Mouse (Mus musculus): ENCODE results near the gene Kndc1.

Gene Kndc1

GRCm38 (mm10) chr7:139951991-139952633 is 57.6 kb downstream of the Kndc1 start:
- no peak for DNase-seq (ENCODE audit: low spot score in 2 of 2)

GRCm38 (mm10) chr7:139955505-139955904 is 61.0 kb downstream of the Kndc1 start:
- no peak for DNase-seq (ENCODE audit: low spot score in 2 of 2)

DNA sequence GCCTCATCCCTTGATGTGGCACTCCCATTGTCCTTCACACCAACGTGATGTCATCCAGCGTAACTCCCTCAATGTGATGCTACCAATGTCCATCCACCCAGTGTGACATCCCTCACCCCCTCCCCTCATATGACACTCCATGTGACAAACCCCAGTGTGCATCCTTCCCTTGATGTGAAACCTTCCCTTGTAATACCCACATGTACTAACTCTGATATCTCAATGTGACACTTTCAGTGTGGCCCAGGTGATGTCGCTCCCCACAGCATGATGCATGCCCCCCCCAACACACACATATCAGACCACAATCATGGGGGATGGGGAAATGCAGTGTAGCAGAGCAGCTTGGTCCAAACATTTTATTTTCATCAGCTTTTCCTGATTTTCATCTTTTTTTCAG is 62.2 kb downstream of the Kndc1 start:
- DNase-seq (ENCODE audit: low spot score in 2 of 2) = no peak

- no peak for DNase-seq (ENCODE audit: low spot score in 2 of 2)
Observed at GRCm38 (mm10) chr7:139957437-139957836, 62.9 kb downstream of the Kndc1 start.

DNA sequence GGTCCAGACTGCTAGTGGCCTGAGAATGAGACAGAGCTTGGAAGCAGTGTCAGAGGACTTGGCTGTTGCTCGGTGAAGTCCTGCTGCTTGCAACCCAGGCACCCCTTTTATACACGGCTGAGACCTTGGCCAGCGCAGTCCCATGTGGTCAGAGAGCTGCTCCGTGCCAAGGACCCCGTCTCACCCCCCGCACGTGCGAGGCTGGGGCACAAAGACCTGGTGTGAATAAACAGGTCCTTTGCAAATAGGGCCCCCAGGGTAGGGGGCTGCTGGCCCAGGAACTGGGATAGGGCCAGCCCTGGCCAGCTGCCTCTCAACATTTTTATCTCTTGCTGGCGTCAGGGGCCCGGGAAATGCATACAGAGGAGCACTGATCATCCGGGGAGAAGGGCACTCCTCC is 63.5 kb downstream of the Kndc1 start:
- peak in 1 of 2 experiments; percentile 16 for DNase-seq (ENCODE audit: low spot score in 2 of 2)

DNA sequence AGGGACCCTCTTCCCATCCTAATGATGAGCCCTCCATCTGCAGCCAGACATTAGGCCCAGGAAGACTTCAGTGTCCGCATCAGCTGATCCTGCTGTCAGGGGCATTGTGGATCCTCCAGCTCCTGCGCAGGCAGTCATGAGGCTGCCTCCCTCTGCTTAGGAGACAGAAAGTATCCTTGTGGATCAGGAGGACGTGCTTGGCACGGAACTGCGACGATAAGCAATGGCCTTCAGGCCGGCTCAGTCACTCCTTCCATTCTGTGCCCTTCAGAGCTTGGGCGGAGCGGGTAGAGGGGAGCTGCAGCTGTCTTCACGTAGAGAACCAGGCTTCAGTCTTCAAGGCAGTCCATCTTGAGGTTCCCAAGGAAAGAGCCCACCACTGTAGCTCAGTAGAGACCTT is 66.6 kb downstream of the Kndc1 start:
- DNase-seq (ENCODE audit: low spot score in 2 of 2) = no peak

DNA sequence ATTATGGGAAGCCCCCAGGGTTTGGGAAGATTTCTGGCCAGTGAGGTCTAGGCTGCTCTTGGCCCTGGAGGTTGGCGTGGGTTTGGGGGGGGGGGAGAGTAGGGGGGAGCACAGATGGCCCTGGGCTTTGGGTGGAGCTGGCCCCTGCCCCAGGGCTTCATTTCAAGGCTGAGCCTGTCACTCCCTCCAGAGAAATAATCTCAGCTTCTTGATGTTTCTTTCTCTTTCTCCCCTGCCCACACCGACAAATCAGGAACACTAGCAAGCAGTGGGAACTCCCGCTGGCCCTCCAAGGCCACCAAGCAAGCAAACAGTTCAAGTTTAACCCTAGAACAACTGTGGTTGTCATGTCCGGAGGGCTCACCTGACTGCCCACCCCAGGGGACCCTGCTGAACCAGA is 69.3 kb downstream of the Kndc1 start:
- DNase-seq (ENCODE audit: low spot score in 2 of 2) = no peak

DNA sequence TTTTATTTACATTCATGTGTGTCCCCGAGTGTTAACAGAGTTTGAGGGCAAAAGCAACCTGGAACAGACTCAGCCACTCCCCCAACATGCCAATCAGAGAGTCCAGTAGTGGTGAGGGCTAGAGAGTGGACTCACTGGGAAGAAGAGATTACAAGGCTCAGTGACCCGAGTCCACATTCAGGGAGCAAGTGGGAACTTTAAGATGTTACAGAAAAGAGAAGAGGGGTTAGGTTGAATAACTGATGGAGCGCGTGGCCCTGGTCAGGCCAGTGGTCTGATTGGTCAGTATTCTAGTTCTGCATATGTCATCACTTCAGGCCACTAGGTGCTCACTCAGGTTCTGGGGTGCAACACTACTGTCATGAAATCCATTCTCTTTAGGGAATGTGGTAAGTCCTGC is 72.7 kb downstream of the Kndc1 start:
- DNase-seq (ENCODE audit: low spot score in 2 of 2) = no peak

GRCm38 (mm10) chr7:139968428-139968827 is 73.9 kb downstream of the Kndc1 start:
- no peak for DNase-seq (ENCODE audit: low spot score in 2 of 2)

GRCm38 (mm10) chr7:139969348-139970130 is 75.0 kb downstream of the Kndc1 start:
- DNase-seq (ENCODE audit: low spot score in 2 of 2) = peak; percentile 81 to 91

DNA sequence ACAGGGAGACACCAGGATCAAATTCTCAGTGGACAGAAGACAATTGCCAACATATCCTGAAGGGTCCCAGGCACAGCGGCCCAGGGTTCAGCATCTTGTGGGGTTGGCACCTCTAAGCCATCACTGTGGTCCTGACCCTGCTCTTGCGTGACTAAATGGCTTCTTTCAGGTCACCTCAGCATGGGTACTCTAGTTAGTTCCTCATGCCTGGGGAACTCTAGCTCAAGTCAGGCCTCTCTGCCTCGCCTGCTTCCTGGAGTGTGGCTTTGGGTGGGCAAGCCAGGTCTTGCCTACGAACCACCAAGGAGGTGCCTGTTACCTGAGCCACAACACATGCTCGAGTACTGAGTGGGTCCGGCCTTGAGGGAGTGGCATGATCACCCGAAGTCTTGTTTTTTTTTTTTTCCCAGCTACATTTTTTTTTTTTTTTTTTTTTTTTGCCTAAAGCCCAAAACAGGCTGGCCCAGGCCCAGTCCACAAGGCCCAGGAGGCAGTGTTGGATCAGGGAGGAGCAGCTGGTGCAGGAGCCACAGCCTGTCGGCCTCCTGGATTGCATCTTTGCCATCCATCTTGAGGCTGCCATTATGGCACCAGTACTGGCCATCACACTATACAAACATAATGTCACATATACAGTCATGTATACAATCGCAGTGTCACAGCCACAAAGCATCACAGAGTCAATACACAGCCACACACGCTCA is 75.9 kb downstream of the Kndc1 start:
- no peak for DNase-seq (ENCODE audit: low spot score in 2 of 2)

DNA sequence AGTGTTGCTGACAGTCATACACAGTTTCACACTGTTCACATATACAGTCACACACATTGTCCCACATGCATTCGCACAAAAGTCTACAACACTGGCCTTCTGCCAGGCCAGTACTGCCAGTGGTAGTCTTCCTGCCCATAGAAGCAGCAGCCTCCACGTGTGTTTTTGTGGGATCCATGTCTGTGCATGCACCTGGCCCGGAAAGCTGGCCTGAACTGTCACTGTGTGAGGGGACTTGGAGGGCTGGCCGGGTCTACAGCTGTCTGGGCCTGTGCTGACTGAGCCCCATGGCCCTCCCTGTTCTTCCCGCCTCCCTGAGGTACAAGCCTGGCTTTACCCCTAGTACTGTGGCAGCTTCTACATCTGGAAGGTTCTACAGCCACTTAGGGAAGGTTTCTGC is 76.5 kb downstream of the Kndc1 start:
- DNase-seq (ENCODE audit: low spot score in 2 of 2) = no peak

GRCm38 (mm10) chr7:139971436-139971835 is 76.9 kb downstream of the Kndc1 start:
- DNase-seq (ENCODE audit: low spot score in 2 of 2) = no peak

DNA sequence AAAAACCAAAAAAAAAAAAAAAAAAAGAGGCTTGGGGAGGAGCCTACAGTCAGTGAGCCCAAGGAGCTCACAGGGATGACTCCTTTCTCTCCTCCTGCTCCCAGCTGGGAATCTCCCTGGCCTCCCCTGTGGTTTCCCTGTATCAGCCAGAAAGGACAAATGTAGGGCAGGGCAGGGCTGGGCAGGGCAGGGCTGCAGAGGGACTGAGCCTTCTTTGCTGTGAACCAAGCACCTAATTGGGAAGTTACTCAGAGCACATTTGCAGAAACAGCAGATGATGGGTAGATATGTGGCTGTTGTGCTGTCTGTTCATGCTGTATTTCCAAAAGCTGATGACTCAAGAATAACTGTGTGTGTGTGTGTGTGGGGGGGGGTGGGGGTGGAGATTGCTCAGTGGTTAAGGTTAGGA is 78.4 kb downstream of the Kndc1 start:
- DNase-seq (ENCODE audit: low spot score in 2 of 2) = no peak

GRCm38 (mm10) chr7:139974307-139974706 is 79.8 kb downstream of the Kndc1 start:
- no peak for DNase-seq (ENCODE audit: low spot score in 2 of 2)

- DNase-seq (ENCODE audit: low spot score in 2 of 2) = no peak
Observed at GRCm38 (mm10) chr7:139975471-139975870, 81.0 kb downstream of the Kndc1 start.

GRCm38 (mm10) chr7:139978278-139978892 is 83.9 kb downstream of the Kndc1 start, which contains the start of gene 6430531B16Rik:
Gene 6430531B16Rik, minus strand, starts transcription at chr7:139978755.
- peak; percentile 65 to 82 for DNase-seq (ENCODE audit: low spot score in 2 of 2)

GRCm38 (mm10) chr7:139979011-139979719 is 84.7 kb downstream of the Kndc1 start:
- DNase-seq (ENCODE audit: low spot score in 2 of 2) = peak in 1 of 2 experiments; percentile 13

- DNase-seq (ENCODE audit: low spot score in 2 of 2) = no peak
Observed at GRCm38 (mm10) chr7:139980778-139981177, 86.3 kb downstream of the Kndc1 start.

- no peak for DNase-seq (ENCODE audit: low spot score in 2 of 2)
Observed at GRCm38 (mm10) chr7:139982058-139982457, 87.6 kb downstream of the Kndc1 start.

- DNase-seq (ENCODE audit: low spot score in 2 of 2) = no peak
Observed at GRCm38 (mm10) chr7:139984505-139984904, 90.0 kb downstream of the Kndc1 start.
